Mouse (Mus musculus) liver, postnatal 0 days (tissue): Measurements from ENCODE around the gene Ucn. TPM values are rescaled to one million over a fixed set of nuclear protein-coding genes. Genes with fewer than 3 reads are reported as not detected.

ENCODE experiments used
- ATAC-seq: fragments of 200-750 bp; cut with Nextera tagmentation; 2 replicates; pipeline ENCODE4 v1.8.0; 2017; ENCODE audit warnings: mild to moderate bottlenecking, moderate library complexity
- DNase-seq: peaks from one replicate; pipeline ENCODE4 v3.0.0-alpha.2; 2016
- H3K27ac ChIP-seq: fragments of 300-500 bp; sonication (generic); 2 replicates; pipeline ENCODE4 v1.5.1; 2014; ENCODE audit warnings: antibody characterized with exemption, moderate library complexity, mild to moderate bottlenecking, low read depth
- H3K27me3 ChIP-seq: fragments of 300-500 bp; sonication (generic); 2 replicates; pipeline ENCODE4 v1.6.1; 2014; ENCODE audit warnings: low read length, control low read depth, mixed read lengths; ENCODE audit not compliant: insufficient read depth
- H3K36me3 ChIP-seq: fragments of 300-500 bp; sonication (generic); replicated peaks from 2 replicates; pipeline ENCODE4 v1.6.1; 2014; ENCODE audit warnings: mild to moderate bottlenecking, control low read depth, low read length, moderate library complexity, mixed read lengths; ENCODE audit not compliant: insufficient read depth
- H3K4me1 ChIP-seq: fragments of 300-500 bp; sonication (generic); 2 replicates; pipeline ENCODE4 v1.6.1; 2014; ENCODE audit warnings: antibody characterized with exemption, mild to moderate bottlenecking, control low read depth; ENCODE audit not compliant: insufficient read depth
- H3K4me2 ChIP-seq: fragments of 300-500 bp; sonication (generic); 2 replicates; pipeline ENCODE4 v1.6.1; 2014; ENCODE audit warnings: low read depth, mild to moderate bottlenecking, low read length, moderate library complexity, mixed read lengths
- H3K4me3 ChIP-seq: fragments of 300-500 bp; sonication (generic); 2 replicates; pipeline ENCODE4 v1.5.1; 2014; ENCODE audit warnings: low read depth, low read length
- H3K9ac ChIP-seq: fragments of 300-500 bp; sonication (generic); replicated peaks from 2 replicates; pipeline ENCODE4 v1.6.1; 2014; ENCODE audit warnings: mild to moderate bottlenecking, moderate library complexity
- H3K9me3 ChIP-seq: fragments of 300-500 bp; sonication (generic); 2 replicates; pipeline ENCODE4 v1.6.1; 2016; ENCODE audit warnings: mild to moderate bottlenecking, control low read depth, low read length, mixed read lengths
- CTCF ChIP-seq: sonication (generic); IDR thresholded peaks from 2 replicates; pipeline ENCODE4 v1.5.1; 2016; ENCODE audit warnings: antibody characterized with exemption, low read depth
- EP300 ChIP-seq: IDR thresholded peaks from 2 replicates; pipeline ENCODE4 v1.6.1; 2016; ENCODE audit warnings: antibody characterized with exemption, low read depth, mild to moderate bottlenecking
- WGBS: fragments of 180-500 bp; shearing (Covaris S2); extraction: QIAGEN DNeasy Blood & Tissue Kit; methylation state at CpG from one replicate; pipeline ENCODE4 v1.1.7; 2014; ENCODE audit not compliant: insufficient replicate concordance; 5-methylcytosine and 5-hydroxymethylcytosine counted together
- polyA plus RNA-seq: library from polyadenylated mRNA; unstranded; fragments of >200 nt; fragmentation: Nextera tagmentation; extraction: Ambion mirVana; gene quantifications from 2 replicates; pipeline ENCODE4 v1.2.1, GENCODE M21; 2015

Gene Ucn
- polyA plus RNA-seq, 1 experiment from 2014 or later, result not detected

DNA sequence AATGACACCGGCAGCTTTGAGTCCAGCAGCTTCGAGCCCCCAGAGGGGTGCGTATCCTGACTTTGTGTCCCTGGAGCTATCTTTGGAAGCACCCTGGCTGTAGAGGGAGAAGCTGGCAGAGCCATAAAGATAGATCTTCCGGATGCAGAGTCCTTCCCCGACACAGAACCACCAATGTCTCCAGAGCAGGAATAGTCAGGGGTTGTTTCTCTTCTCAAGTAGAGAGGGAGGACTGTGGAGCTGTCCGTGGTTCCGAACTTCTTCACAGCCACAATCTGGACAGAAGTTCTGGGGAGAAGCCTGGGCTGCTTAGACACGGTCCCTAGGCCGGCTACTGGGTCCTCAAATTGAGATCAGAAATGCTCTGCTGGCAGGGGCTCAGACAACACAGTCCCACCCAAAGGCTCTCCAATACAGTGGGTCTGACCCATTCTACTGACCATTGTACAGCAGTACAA, 368 bp upstream of the Ucn start:
- H3K27me3 ChIP-seq, result peaks cover 49% of the 10 kb centered on the region
- H3K36me3 ChIP-seq, result no peaks in the 10 kb centered on the region
- no peaks in the 10 kb centered on the region for H3K9me3 ChIP-seq
- TF ChIP-seq EP300, result no peak
- TF ChIP-seq CTCF, result no peak
- H3K4me1 ChIP-seq, result 0 out of 2 replicates have a peak, but pooled peaks cover 4% of the 10 kb centered on the region
- H3K4me3 ChIP-seq, result no peak overlapping the region
- ATAC-seq, result no peak
- H3K27ac ChIP-seq, result no peak overlapping the region
- H3K9ac ChIP-seq, result no peak overlapping the region
- 11% methylated on average over 9 of the region's 9 CpGs for WGBS
- no peak overlapping the region for H3K4me2 ChIP-seq
- DNase-seq, result no peak

DNA sequence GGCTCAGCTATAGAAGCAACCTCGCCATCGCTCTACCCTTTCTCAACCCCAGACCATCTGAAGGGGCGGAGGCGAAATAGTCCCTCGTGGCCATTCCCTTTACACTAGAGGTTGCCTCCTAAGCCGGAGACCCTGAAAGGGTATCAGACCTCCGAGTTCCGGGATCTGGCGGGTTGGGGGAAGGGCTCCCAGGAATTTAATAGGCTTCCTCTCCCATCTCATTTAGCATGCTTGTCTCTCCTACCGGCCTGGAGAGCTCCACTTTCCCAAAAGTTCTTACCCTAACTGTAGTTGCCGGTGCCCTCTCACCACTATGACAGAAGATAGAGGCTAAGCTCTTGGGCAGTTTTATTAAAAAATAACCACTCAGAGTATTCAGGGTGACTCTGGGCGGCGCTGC, 971 bp downstream of the Ucn start:
- WGBS, result 4% methylated on average over 13 of the region's 13 CpGs
- Histone ChIP-seq H3K4me1 (0 out of 2 replicates have a peak, but pooled peaks cover 4% of the 10 kb centered on the region), H3K4me2 (no peak overlapping the region), H3K36me3 (no peaks in the 10 kb centered on the region), H3K9ac (no peak overlapping the region), H3K27ac (no peak overlapping the region), H3K4me3 (no peak overlapping the region), H3K9me3 (no peaks in the 10 kb centered on the region), H3K27me3 (peaks cover 54% of the 10 kb centered on the region)
- TF ChIP-seq CTCF, result no peak
- TF ChIP-seq EP300, result no peak
- ATAC-seq (no peak), DNase-seq (no peak)

DNA sequence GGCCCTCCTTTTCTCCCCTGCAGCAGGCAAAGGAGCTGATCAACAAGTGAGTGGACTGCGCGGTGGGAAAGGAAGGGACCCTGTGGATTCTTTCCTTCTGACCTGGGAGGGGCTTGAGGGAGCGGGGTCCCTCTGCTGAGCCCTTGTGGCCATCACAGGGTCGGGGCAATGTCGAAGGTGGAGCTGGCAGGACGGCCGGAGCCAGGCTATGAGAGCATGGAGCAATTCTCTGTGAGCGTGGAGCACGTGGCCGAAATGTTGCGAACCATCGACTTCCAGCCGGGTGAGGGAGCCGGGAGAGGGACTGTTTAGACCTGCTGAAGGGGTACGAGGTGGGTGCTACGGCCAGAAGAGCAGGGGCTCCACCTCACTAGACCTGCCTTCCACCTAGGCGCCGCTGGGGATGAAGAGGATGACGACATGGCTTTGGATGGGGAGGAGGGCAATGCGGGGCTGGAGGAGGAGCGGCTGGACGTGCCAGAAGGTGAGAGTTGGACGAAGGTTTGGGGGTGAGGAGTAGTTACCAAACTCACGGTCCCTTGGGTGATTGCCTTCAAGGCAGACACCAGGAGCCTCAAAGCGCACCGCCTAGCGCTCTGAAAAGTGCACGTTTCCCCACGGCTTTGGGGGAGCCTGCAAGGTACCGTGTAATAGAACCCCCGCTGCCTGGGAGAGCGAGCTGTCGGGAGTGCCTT, 1.8 kb downstream of the Ucn start:
- TF ChIP-seq EP300, result no peak
- TF ChIP-seq CTCF, result no peak
- no peak overlapping the region for H3K4me3 ChIP-seq
- H3K4me2 ChIP-seq, result no peak overlapping the region
- no peaks in the 10 kb centered on the region for H3K9me3 ChIP-seq
- H3K27me3 ChIP-seq, result peaks cover 54% of the 10 kb centered on the region
- DNase-seq, result no peak
- 4% methylated on average over 33 of the region's 33 CpGs for WGBS
- no peak for ATAC-seq
- no peak overlapping the region for H3K9ac ChIP-seq
- H3K36me3 ChIP-seq, result no peaks in the 10 kb centered on the region
- 0 out of 2 replicates have a peak, but pooled peaks cover 4% of the 10 kb centered on the region for H3K4me1 ChIP-seq
- no peak overlapping the region for H3K27ac ChIP-seq

DNA sequence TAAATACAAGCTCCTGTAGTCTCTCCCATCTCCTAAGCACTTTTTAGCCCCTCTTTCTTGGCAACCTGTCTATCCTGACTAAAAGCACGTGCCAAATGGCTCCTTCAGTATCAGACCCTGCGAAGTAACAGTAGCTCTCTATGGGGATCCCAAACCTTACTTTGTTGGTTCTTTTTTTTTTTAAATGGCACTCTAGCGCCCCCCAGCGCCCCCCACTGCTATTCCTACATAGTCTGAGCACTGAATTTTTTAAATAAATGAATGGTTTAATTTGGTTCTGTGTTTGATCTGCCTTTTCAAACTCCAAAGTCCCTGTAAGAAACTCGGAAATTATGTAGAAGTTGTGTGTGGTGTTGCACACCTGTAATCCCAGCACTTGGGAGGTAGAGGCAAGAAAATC, 12.6 kb downstream of the Ucn start:
- ATAC-seq (no peak), DNase-seq (no peak)
- no peak overlapping the region for H3K4me2 ChIP-seq
- no peaks in the 10 kb centered on the region for H3K9me3 ChIP-seq
- no peaks in the 10 kb centered on the region for H3K4me1 ChIP-seq
- H3K9ac ChIP-seq, result no peak overlapping the region
- H3K27me3 ChIP-seq, result no peaks in the 10 kb centered on the region
- H3K4me3 ChIP-seq, result no peak overlapping the region
- no peak for TF ChIP-seq EP300
- no peak for TF ChIP-seq CTCF
- 27% methylated on average over 5 of the region's 5 CpGs for WGBS
- H3K36me3 ChIP-seq, result no peaks in the 10 kb centered on the region
- H3K27ac ChIP-seq, result no peak overlapping the region

DNA sequence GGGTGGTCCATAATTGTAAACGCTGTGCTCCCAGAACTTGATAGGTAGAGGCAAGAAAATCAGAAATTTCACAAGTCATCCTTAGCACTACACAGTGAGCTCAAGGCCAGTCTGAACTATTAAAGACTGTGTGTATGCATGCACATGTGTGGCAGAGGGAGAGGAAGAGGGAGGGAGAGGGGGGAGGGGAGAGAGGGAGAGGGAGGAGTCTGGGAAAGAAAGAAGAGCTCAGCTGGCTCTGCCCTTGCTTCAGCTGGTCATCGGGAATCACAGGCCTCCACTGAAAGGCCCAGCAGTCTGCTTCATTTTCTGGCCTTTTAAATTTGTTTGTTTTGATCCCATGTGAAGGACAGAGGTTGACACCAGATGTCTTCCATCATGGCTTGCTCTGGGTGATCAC, 15.1 kb downstream of the Ucn start:
- H3K4me3 ChIP-seq, result no peak overlapping the region
- ATAC-seq (no peak), DNase-seq (no peak)
- no peaks in the 10 kb centered on the region for H3K27me3 ChIP-seq
- TF ChIP-seq CTCF, result no peak
- TF ChIP-seq EP300, result no peak
- no peaks in the 10 kb centered on the region for H3K36me3 ChIP-seq
- no peak overlapping the region for H3K9ac ChIP-seq
- H3K4me1 ChIP-seq, result no peaks in the 10 kb centered on the region
- H3K9me3 ChIP-seq, result no peaks in the 10 kb centered on the region
- WGBS, result 55% methylated on average over 2 of the region's 2 CpGs
- no peak overlapping the region for H3K27ac ChIP-seq
- H3K4me2 ChIP-seq, result no peak overlapping the region

DNA sequence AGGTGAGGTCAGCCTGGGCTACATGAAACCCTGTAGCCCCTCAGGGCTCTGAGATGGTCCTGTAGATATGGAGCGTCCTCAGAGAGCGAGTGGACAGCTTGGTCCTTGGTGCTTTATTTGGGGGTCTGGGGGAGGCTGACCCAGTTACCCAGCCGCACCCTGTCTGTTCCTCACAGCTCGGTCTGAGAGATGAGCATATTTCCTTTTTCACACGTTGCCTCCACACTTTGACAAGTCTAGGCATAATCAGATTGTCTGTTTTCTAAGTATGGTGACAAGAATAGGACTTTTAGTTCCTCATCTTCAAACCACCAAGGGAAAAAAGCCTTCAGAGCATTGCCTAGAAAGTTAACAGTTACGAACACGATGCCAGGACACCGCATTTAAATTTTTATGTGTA, 17.5 kb downstream of the Ucn start:
- no peak overlapping the region for H3K27ac ChIP-seq
- no peak for DNase-seq
- H3K9me3 ChIP-seq, result no peaks in the 10 kb centered on the region
- H3K9ac ChIP-seq, result no peak overlapping the region
- H3K4me3 ChIP-seq, result no peak overlapping the region
- H3K27me3 ChIP-seq, result 0 out of 2 replicates have a peak, but pooled peaks cover 4% of the 10 kb centered on the region
- H3K36me3 ChIP-seq, result no peaks in the 10 kb centered on the region
- no peak for ATAC-seq
- H3K4me1 ChIP-seq, result no peaks in the 10 kb centered on the region
- 48% methylated on average over 8 of the region's 8 CpGs for WGBS
- H3K4me2 ChIP-seq, result no peak overlapping the region
- TF ChIP-seq CTCF (no peak), EP300 (no peak)

DNA sequence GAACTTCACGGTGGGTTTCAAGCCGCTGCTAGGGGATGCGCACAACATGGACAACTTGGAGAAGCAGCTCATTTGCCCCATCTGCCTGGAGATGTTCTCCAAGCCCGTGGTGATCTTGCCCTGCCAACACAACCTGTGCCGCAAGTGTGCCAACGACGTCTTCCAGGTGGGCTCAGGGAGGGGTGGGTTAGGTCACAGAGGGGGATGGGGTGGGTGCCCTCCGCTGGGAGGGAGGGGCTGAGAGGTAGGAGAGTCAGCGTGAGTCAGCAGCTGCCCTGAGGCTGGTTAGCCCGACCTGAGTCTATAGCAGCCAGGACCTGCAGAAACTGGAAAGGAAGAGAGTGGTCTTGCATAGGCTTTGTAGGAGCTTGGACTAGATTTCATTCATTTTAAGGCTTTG, 21.7 kb downstream of the Ucn start:
- H3K4me2 ChIP-seq, result no peak overlapping the region
- 0 out of 2 replicates have a peak, but pooled peaks cover 4% of the 10 kb centered on the region for H3K27me3 ChIP-seq
- WGBS, result 25% methylated on average over 10 of the region's 10 CpGs
- no peak for TF ChIP-seq CTCF
- TF ChIP-seq EP300, result no peak
- H3K9ac ChIP-seq, result no peak overlapping the region
- H3K9me3 ChIP-seq, result no peaks in the 10 kb centered on the region
- H3K36me3 ChIP-seq, result no peaks in the 10 kb centered on the region
- no peak overlapping the region for H3K4me3 ChIP-seq
- no peaks in the 10 kb centered on the region for H3K4me1 ChIP-seq
- no peak for DNase-seq
- ATAC-seq, result no peak
- no peak overlapping the region for H3K27ac ChIP-seq
